Mouse (Mus musculus): ENCODE results near the gene Myl3. TPM values are rescaled to one million over a fixed set of nuclear protein-coding genes. Genes with fewer than 3 reads are reported as not detected.

The Myl3 gene
- total RNA-seq, 2 experiments from 2014 or later = 1.8 to 2.2 TPM

DNA sequence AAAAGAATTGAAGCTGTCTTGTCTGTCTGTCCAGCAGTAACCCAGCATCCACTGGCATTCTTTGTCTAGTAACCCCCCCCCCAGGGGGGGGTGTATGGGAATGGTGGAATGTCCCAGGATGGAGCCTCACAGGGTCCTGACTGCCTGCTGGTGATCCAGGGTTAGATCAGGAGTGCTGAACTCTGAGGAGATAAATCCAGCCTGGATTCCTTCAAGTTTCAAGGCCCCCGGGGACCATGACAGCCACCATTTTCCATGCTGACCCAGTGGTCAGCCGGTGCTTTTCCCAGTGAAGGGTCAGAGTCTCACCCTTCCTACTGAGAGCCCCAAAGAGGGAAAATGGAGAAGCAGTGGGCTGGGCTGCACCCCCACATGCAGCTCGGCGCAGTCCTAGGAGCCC, 9.8 kb upstream of the Myl3 start:
- DNase-seq = no peak

DNA sequence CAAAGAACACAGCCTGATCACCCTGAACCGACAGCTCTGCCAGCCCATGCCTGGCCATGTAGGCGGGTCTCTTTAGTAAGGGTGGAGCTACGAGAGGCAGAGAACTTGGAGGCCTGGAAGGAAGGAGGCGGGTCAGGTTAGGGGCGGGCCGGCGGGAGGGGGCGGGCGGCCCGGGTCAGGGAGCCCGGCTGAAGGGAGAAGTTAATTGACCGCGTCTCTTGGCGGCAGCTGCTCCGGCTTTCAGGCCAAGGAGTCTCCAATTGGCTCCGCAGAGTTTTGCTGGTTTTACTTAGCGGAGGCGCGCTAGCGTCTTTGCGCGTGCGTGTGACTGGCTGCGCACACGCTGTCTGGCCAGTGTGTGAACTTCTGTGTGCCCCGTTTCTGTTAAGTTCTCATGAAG, 9.0 kb upstream of the Myl3 start:
- peak; percentile 83 to 89 for DNase-seq

DNA sequence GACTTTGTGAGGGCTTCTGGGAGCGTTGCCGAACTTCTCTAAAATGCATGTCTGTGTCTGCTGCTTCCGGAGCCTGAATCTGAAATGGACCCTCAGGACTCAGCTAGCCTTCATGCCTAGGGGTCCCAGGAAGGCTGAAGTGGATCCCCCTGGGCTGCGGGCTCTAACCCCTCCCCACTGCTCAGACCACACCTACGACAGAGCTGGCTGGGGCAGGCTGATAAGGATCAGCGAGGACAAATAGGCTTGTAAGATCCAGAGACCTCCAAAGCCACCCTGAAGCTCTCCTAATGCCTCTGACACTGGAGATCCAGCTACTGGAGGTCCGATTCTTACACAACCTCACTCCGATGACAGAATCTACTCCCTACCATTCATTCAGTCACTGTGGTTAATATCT, 8.6 kb upstream of the Myl3 start:
- no peak for DNase-seq

GRCm38 (mm10) chr9:110734154-110734553, 7.5 kb upstream of the Myl3 start:
- no peak for DNase-seq

DNA sequence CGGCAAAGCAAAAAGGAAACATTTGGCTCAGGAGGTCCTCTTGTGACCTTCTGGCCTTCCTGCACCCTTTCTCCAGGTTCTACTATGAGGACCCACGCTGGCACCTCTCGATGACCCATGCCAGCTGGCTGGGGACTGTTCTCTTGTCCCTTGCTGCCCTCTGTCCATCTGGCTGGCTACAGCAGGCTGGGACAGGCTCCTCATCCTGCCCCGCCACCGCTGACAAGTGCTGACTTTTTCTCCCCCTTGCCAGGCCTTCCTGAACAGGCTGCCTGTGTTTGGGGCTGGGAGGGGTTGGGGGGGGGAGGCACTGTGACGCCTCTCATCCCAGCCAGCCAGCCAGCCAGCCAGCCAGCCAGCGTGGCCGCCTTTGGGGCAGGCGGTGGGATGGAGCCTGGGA, 5.3 kb upstream of the Myl3 start:
- DNase-seq = no peak

DNA sequence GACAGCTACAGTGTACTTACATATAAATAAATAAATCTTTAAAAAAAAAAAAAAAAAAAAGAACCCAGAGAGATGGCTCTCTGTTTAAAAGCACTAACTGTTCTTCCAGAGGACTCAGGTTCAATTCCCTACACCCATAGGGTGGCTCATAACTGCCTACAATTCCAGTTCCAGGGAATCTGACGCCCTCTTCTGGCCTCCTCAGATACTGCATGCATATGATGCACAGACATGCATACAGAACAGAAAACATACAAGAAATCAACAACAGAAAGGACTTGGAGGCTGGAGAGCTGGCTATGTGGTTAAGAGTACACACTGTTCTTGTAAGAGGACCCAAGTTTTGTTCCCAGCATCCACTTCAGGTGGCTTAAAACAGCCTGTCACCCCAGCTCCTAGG, 3.6 kb upstream of the Myl3 start:
- no peak for DNase-seq

- DNase-seq = no peak
Observed at GRCm38 (mm10) chr9:110739961-110740360, 1.7 kb upstream of the Myl3 start.

DNA sequence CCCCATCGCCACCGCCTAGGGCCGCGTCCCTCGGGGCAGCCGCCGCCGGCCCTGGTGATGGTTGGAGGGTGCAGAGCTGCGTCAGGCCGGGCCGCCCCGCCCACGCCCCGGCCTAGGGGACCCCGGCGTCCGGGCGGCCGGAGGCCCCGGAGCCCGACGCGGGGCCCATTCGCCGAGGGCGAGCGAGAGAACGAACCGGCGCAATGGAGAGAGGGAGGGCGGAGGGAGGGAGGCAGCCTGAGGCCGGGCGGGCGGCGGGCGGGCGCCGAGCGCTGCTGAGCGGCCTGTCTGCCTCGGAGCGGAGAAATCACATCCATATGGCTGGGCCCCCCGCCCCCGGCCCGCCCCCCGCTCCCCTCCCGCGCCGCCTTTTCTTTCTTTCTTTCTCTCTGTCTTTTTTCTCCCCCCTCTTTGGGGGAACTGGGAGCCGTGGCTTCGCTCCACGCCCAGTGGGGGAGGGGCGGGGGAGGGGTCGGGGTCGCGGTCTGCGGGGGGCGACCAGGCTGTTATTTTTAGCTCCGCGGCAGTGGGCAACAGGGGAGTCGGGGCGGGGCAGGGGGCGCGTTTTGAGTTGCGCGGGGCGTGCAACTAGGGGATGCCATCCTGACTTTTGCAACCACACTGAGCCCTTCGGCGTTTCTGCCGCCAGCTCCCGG, 762 bp downstream of the Myl3 start:
- DNase-seq = peak; percentile 45 to 50

GRCm38 (mm10) chr9:110742951-110743455, 1.3 kb downstream of the Myl3 start:
- DNase-seq = peak in 1 of 2 experiments; percentile 46

GRCm38 (mm10) chr9:110743456-110744323, 2.0 kb downstream of the Myl3 start:
- peak in 1 of 2 experiments; percentile 63 for DNase-seq

GRCm38 (mm10) chr9:110745752-110746151, 4.1 kb downstream of the Myl3 start:
- DNase-seq = no peak

DNA sequence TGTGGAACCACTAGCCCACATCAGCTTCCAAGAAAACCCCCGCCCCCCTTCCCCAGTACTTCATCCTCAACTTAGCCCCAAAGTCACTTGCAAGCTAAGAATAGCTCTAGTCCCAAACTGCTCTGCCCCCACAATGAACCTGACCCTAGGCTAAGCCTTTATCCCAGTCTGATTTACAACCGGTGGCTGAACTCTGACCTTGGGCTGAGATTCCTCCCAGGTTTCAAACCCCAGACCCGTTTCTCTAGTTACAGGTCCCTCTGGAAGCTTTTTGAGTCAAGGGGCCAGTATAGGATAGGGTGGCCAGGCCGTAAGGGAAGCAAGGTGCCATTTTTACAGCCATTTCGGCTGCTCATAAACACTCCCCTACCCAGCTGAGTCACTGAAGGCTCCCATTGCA, 4.6 kb downstream of the Myl3 start:
- no peak for DNase-seq

DNA sequence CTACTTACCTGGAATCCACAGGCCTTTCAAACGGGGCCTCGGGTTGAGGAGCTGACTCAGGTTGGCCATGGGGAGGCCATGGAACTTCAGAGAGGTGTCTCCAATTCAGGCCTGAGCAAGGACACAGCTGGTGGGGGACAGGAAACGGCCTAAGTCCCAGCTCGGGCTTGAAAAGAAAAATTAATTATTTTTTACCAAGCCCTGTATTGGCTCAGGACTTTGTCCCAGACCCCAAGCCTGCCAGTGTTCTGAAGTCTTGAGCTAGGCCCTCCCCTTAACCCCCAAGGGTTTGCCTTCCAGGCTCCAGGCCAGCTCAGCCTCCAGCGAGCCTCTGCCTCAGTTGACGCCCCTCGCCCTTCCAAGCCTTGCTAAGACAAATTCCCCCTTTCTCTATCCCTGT, 5.3 kb downstream of the Myl3 start, which contains the start of gene Pth1r:
Pth1r (minus strand) TSS at position 185 of the 400 bp plus-strand sequence.
- no peak for DNase-seq

DNA sequence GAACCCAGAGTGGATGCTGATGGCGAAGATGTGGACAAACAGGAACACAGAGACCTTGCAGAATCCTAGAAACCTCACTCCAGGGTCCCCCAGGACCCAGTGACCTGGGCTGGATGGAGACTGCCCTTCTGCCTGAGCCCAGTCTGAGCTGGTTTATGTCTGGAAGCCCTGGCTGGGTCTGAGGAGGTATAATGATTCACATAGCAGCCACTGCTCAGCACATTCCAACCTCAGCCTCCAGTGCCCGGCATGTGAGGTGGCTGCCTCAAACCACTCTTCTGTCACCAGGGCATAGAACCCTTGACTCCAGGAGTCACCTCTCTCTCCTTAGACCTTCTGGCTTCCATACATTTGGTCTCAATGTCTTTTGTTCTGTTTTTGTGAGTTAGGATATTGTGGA, 6.8 kb downstream of the Myl3 start:
- DNase-seq = no peak

DNA sequence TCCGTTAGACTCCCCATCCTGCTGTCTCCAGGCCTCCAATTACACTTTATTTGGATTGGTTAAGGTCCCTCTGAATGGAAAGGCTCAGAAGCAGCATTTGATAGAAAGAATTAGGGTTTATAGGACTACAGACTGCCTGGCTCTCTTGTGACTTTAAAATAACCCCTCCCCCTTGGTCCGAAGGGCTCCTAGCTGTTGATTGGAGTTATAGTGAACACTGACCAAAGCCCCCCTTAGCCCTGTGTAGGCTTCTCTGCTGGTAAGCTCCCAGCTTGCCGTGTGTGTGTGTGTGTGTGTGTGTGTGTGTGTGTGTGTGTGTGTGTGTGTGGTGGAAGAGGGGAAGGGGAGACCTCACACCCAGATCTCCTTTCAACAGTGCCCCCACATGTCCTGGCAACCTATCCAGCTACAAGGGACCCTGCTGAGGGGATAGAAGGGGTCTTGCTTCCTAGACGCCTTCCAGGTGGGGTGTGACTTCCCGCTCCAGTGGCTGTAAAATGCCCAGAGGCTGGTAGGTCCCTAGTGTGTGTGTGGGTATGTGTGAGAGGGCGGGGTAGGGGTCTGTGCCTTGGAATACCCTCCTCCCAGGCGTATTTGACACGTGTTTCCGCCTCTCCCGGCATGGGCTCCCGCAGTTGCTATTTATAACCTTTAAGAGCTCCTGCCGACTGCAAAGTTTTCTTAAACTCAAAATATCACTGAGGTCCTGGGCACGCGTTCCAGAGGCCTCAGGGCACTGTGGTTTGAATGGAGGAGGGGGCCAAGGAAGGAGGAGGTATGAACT, 8.9 kb downstream of the Myl3 start:
- DNase-seq = no peak

DNA sequence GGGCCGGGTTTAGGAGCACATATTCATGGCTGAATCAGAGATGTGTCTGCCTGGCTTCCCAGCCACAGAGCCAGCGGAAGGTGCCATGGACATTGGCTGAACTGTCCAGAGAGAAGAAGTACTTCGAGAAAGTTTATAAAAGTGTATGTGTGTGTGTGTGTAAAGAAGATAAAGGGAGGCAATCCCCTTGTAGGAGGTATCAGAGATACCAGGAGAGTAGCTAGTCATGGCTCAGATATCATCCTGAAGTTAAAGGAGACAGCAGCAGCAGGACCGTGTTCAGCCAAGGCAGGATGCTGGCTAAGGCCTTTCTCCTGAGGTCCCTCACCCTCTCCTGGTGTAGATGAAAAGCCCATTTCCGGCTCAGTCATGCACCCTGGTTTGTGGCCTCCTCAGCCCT, 9.8 kb downstream of the Myl3 start:
- no peak for DNase-seq

DNA sequence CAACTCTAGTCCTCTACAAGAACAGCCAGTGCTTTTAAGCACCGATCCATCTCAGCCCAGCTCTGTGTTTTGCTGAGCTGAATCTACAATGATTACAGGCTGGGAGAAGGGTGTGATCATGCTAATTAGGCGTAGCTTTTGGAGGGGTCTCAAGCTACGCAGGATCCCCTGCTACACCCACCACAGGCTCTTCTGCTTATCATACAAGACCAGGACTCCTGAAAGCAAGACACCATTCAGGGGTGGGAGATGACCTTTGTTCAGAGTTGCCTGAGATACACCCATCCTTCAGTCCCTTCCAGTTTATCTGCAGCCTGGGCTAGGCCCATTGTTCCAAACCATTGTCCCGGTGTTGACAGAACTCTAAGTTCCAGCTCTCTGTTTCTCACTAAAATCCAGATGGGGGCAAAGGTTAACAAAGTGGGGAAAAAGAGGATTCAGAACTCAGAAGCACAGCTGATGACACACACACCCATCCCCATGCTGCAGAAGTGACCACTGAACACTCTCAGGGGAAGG, 11.3 kb downstream of the Myl3 start:
- DNase-seq = no peak

- DNase-seq = no peak
Observed at GRCm38 (mm10) chr9:110753773-110754172, 12.1 kb downstream of the Myl3 start.

- DNase-seq = no peak
Observed at GRCm38 (mm10) chr9:110757816-110758215, 16.2 kb downstream of the Myl3 start.

GRCm38 (mm10) chr9:110758605-110759004, 16.9 kb downstream of the Myl3 start:
- peak; percentile 61 to 80 for DNase-seq

DNA sequence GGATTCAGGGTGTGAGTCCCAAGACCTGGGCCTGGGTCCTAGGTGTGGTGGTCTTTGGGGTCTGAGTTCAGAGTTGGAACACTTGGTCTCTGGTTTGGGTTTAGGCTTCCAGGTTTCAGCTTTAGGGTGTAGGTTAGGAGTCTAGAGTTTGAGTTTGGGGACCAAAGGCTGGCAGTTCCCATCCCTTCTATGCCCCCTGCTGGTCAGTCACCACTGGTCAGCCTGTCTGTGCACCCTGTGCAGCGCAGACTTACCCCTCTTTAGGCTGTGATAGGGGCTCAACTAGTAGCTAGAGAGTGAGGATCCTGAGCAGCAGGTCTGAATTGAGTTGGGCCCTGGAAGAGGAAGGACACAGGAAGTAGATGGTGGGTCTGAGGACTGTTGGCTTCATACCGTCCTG, 17.6 kb downstream of the Myl3 start:
- DNase-seq = peak; percentile 69 to 79

GRCm38 (mm10) chr9:110760886-110761285, 19.2 kb downstream of the Myl3 start:
- DNase-seq = no peak

Measured in adrenal gland, postnatal 36 days (tissue).